Mouse (Mus musculus) forebrain, embryonic 14.5 days (tissue): ENCODE data around the gene Hist1h4c. TPM values are rescaled to one million over a fixed set of nuclear protein-coding genes. Genes with fewer than 3 reads are reported as not detected.

Source experiments
- ATAC-seq: fragments of 200-750 bp; cut with Nextera tagmentation; 2 replicates; pipeline ENCODE4 v1.8.0; 2017; ENCODE audit warnings: mild to moderate bottlenecking, moderate library complexity
- DNase-seq: peaks from one replicate; pipeline ENCODE4 v3.0.0-alpha.2; 2015; ENCODE audit warnings: low spot score
- H3K27ac ChIP-seq: fragments of 300-500 bp; sonication (generic); 2 replicates; pipeline ENCODE4 v1.5.1; 2014; ENCODE audit warnings: low read depth, mild to moderate bottlenecking, control low read depth, low read length, moderate library complexity
- H3K27me3 ChIP-seq: fragments of 300-500 bp; sonication (generic); replicated peaks from 2 replicates; pipeline ENCODE4 v1.6.1; 2014; ENCODE audit warnings: low read length, control low read depth, mixed read lengths; ENCODE audit not compliant: control insufficient read depth, insufficient read depth
- H3K36me3 ChIP-seq: fragments of 300-500 bp; sonication (generic); 2 replicates; pipeline ENCODE4 v1.6.1; 2014; ENCODE audit warnings: low read length, control low read depth; ENCODE audit not compliant: control insufficient read depth, insufficient read depth
- H3K4me1 ChIP-seq: fragments of 300-500 bp; sonication (generic); 2 replicates; pipeline ENCODE4 v1.6.1; 2014; ENCODE audit warnings: antibody characterized with exemption, low read length, control low read depth; ENCODE audit not compliant: control insufficient read depth, insufficient read depth
- H3K4me2 ChIP-seq: fragments of 300-500 bp; sonication (generic); 2 replicates; pipeline ENCODE4 v1.6.1; 2014; ENCODE audit warnings: mild to moderate bottlenecking, control low read depth, low read length
- H3K4me3 ChIP-seq: fragments of 300-500 bp; sonication (generic); 2 replicates; pipeline ENCODE4 v1.5.1; 2014; ENCODE audit warnings: low read depth, low read length, control low read depth
- H3K9ac ChIP-seq: fragments of 300-500 bp; sonication (generic); 2 replicates; pipeline ENCODE4 v1.6.1; 2014; ENCODE audit warnings: mild to moderate bottlenecking, low read length, control low read depth, moderate library complexity
- H3K9me3 ChIP-seq: fragments of 300-500 bp; sonication (generic); replicated peaks from 2 replicates; pipeline ENCODE4 v1.6.1; 2016; ENCODE audit warnings: low read length, control low read depth, mixed read lengths; ENCODE audit not compliant: control insufficient read depth
- WGBS: fragments of 180-500 bp; shearing (Covaris S2); extraction: QIAGEN DNeasy Blood & Tissue Kit; methylation state at CpG from one replicate; pipeline ENCODE4 v1.1.7; 2014; 5-methylcytosine and 5-hydroxymethylcytosine counted together
- polyA plus RNA-seq: library from polyadenylated mRNA; unstranded; fragments of >200 nt; fragmentation: Nextera tagmentation; extraction: Ambion mirVana; gene quantifications from 2 replicates; pipeline ENCODE4 v1.2.1, GENCODE M21; 2014

Hist1h4c gene
- polyA plus RNA-seq, 1 experiment from 2014 or later, result 6.5 TPM

- no peaks in the 10 kb centered on the region for H3K36me3 ChIP-seq
- no peak overlapping the region for H3K27ac ChIP-seq
- H3K4me2 ChIP-seq, result no peak overlapping the region
- H3K9ac ChIP-seq, result no peak overlapping the region
- no peaks in the 10 kb centered on the region for H3K27me3 ChIP-seq
- WGBS, result 79% methylated on average over 5 of the region's 5 CpGs
- DNase-seq (no peak), ATAC-seq (no peak)
- no peak overlapping the region for H3K4me3 ChIP-seq
- no peaks in the 10 kb centered on the region for H3K9me3 ChIP-seq
- H3K4me1 ChIP-seq, result peaks cover 17% of the 10 kb centered on the region
Observed at GRCm38 (mm10) chr13:23743215-23743614, 45.0 kb upstream of the Hist1h4c start.

- H3K36me3 ChIP-seq, result no peaks in the 10 kb centered on the region
- DNase-seq (no peak), ATAC-seq (no peak)
- no peak overlapping the region for H3K9ac ChIP-seq
- no peak overlapping the region for H3K4me3 ChIP-seq
- peaks cover 7% of the 10 kb centered on the region; the same call in 1 of the 2 replicates for H3K4me1 ChIP-seq
- H3K27ac ChIP-seq, result no peak overlapping the region
- no peaks in the 10 kb centered on the region for H3K27me3 ChIP-seq
- no peak overlapping the region for H3K4me2 ChIP-seq
- no peaks in the 10 kb centered on the region for H3K9me3 ChIP-seq
Observed at GRCm38 (mm10) chr13:23742007-23742406, 43.8 kb upstream of the Hist1h4c start.

DNA sequence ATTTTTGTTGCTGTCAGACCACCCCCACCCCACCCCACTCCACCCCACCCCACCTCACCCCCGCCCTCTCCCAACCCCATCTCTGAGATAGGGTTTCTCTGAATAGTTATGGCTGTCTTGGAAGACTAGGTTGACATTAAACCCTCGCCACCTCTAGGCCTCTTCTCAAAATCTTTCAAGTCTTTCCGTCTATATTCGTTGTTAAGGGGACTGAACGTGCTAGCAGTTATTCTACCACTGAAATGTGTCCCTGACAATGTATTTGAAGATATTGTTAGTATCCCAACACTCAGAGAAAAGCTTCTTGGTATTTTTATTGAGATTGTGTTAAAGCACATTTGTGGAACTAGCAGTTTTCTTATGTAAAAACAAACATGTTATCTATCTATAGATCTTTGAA, 42.7 kb upstream of the Hist1h4c start:
- Histone ChIP-seq H3K9ac (no peak overlapping the region), H3K4me3 (no peak overlapping the region), H3K9me3 (no peaks in the 10 kb centered on the region), H3K27ac (no peak overlapping the region), H3K4me2 (peak overlapping the region; percentile 77), H3K27me3 (no peaks in the 10 kb centered on the region), H3K4me1 (peaks cover 6% of the 10 kb centered on the region; the same call in 1 of the 2 replicates), H3K36me3 (no peaks in the 10 kb centered on the region)
- ATAC-seq (no peak), DNase-seq (no peak)
- WGBS, result 67% methylated on average over 5 of the region's 5 CpGs

- no peak for ATAC-seq
- no peaks in the 10 kb centered on the region for H3K27me3 ChIP-seq
- no peak for DNase-seq
- peak overlapping the region; percentile 76 for H3K9ac ChIP-seq
- 41% methylated on average over 13 of the region's 13 CpGs for WGBS
- peak overlapping the region; percentile 77 for H3K4me2 ChIP-seq
- H3K27ac ChIP-seq, result peak overlapping the region; percentile 95; the same call in 1 of the 2 replicates
- H3K4me3 ChIP-seq, result peak overlapping the region; percentile 44
- H3K4me1 ChIP-seq, result peaks cover 6% of the 10 kb centered on the region; the same call in 1 of the 2 replicates
- H3K36me3 ChIP-seq, result no peaks in the 10 kb centered on the region
- no peaks in the 10 kb centered on the region for H3K9me3 ChIP-seq
Observed at GRCm38 (mm10) chr13:23740256-23740840, 42.1 kb upstream of the Hist1h4c start.

- Histone ChIP-seq H3K4me2 (peak overlapping the region; percentile 77), H3K4me3 (peak overlapping the region; percentile 44), H3K9ac (peak overlapping the region; percentile 76), H3K4me1 (peaks cover 6% of the 10 kb centered on the region; the same call in 1 of the 2 replicates), H3K27ac (peak overlapping the region; percentile 95), H3K27me3 (no peaks in the 10 kb centered on the region), H3K9me3 (no peaks in the 10 kb centered on the region), H3K36me3 (no peaks in the 10 kb centered on the region)
- no peak for DNase-seq
- WGBS, result under 1% methylated on average over 14 of the region's 14 CpGs
- ATAC-seq, result no peak; the same call in 1 of the 2 replicates
Observed at GRCm38 (mm10) chr13:23739922-23740252, 41.6 kb upstream of the Hist1h4c start.

- Histone ChIP-seq H3K9me3 (no peaks in the 10 kb centered on the region), H3K4me2 (peak overlapping the region; percentile 77), H3K27ac (peak overlapping the region; percentile 95), H3K4me1 (peaks cover 6% of the 10 kb centered on the region; the same call in 1 of the 2 replicates), H3K36me3 (no peaks in the 10 kb centered on the region), H3K27me3 (no peaks in the 10 kb centered on the region), H3K9ac (peak overlapping the region; percentile 76), H3K4me3 (peak overlapping the region; percentile 44)
- under 1% methylated on average over 39 of the region's 39 CpGs for WGBS
- ATAC-seq, result peak; percentile 88
- DNase-seq, result peak; percentile 96
Observed at GRCm38 (mm10) chr13:23739069-23739921, 41.0 kb upstream of the Hist1h4c start.

- WGBS, result under 1% methylated on average over 31 of the region's 38 CpGs
- no peaks in the 10 kb centered on the region for H3K36me3 ChIP-seq
- ATAC-seq, result peak; percentile 97
- peak within 1 kb of the TSS; percentile 77 for H3K4me2 ChIP-seq
- peak within 1 kb of the TSS; percentile 76 for H3K9ac ChIP-seq
- peak within 1 kb of the TSS; percentile 44 for H3K4me3 ChIP-seq
- peaks cover 6% of the 10 kb centered on the region; the same call in 1 of the 2 replicates for H3K4me1 ChIP-seq
- DNase-seq, result peak; percentile 96
- H3K9me3 ChIP-seq, result no peaks in the 10 kb centered on the region
- peak within 1 kb of the TSS; percentile 95 for H3K27ac ChIP-seq
- H3K27me3 ChIP-seq, result no peaks in the 10 kb centered on the region
Observed at GRCm38 (mm10) chr13:23738677-23739068, 40.4 kb upstream of the Hist1h4c start, which contains the start of gene Hist1h1c. TSS of gene Hist1h1c (plus strand) at chr13:23738808.

- ATAC-seq (no peak), DNase-seq (peak; percentile 42)
- H3K27ac ChIP-seq, result peak overlapping the region; percentile 45; the same call in 1 of the 2 replicates
- no peaks in the 10 kb centered on the region for H3K27me3 ChIP-seq
- H3K4me2 ChIP-seq, result peak overlapping the region; percentile 77
- H3K9ac ChIP-seq, result peak overlapping the region; percentile 76; the same call in 1 of the 2 replicates
- H3K4me3 ChIP-seq, result no peak overlapping the region
- 21% methylated on average over 4 of the region's 4 CpGs for WGBS
- H3K4me1 ChIP-seq, result peaks cover 6% of the 10 kb centered on the region; the same call in 1 of the 2 replicates
- H3K36me3 ChIP-seq, result no peaks in the 10 kb centered on the region
- no peaks in the 10 kb centered on the region for H3K9me3 ChIP-seq
Observed at GRCm38 (mm10) chr13:23738041-23738440, 39.8 kb upstream of the Hist1h4c start.
